19 mouse cellular contexts compared by ENCODE assay signal in the genomic region with DNA sequence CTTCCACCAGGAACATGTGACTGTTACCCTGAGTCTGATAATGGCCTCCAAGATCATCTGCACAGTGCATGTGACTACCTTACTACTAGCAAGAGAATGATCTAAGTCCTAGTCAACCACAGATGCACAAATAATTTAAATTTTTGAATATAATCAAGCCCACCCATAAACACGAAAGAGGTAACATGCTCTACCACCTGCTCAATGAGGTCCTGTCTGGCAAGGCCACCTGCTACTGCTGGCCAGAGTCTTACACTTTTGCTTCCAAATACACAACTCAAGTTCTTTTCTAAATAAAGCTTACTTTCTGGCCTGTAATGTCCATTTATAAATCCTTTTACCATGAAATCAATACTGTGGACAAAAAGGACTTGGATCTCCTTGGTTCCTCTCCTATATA. TPM values are rescaled to one million over a fixed set of nuclear protein-coding genes. Genes with fewer than 3 reads are reported as not detected.
"Had no signal": no experiment of that assay in that cellular context is flagged by ENCODE, and none has a peak within 500 bp of the region (broad histone marks: within the 10 kb centered on the region; RNA-seq: fewer than 3 reads in every experiment).

No protein-coding gene starts in this region.

- H3K4me2 ChIP-seq: liver, embryonic 12.5 days; lung, embryonic 14.5 days; midbrain, embryonic 11.5 days; midbrain, embryonic 13.5 days; midbrain, embryonic 15.5 days; neural tube, embryonic 13.5 days; neural tube, embryonic 15.5 days had no signal

- H3K9me3 ChIP-seq: liver, embryonic 12.5 days; midbrain, embryonic 13.5 days; midbrain, embryonic 15.5 days; neural tube, embryonic 13.5 days; neural tube, embryonic 15.5 days had no signal

- ATAC-seq: liver, embryonic 12.5 days; midbrain, embryonic 13.5 days; midbrain, embryonic 15.5 days had no signal

- DNase-seq: lung, adult 18-20 months; lung, embryonic 14.5 days; lung, postnatal 10 days; lung, postnatal 4 days; retina, postnatal 1 day; right cerebral cortex, adult 18-20 months; right cerebral cortex, postnatal 25 days; right cerebral cortex, postnatal 4 days; spleen, adult 18-20 months; thymus, adult 18-20 months; thymus, postnatal 25 days had no signal

- H3K36me3 ChIP-seq: midbrain, embryonic 13.5 days; midbrain, embryonic 15.5 days; neural tube, embryonic 13.5 days; neural tube, embryonic 15.5 days had no signal

- H3K4me3 ChIP-seq: liver, embryonic 12.5 days; midbrain, embryonic 13.5 days; midbrain, embryonic 15.5 days; neural tube, embryonic 13.5 days; neural tube, embryonic 15.5 days had no signal

- H3K27ac ChIP-seq: liver, embryonic 12.5 days; liver, embryonic 14.5 days; midbrain, embryonic 13.5 days; midbrain, embryonic 15.5 days; neural tube, embryonic 13.5 days; neural tube, embryonic 15.5 days had no signal

- H3K27me3 ChIP-seq: liver, embryonic 12.5 days; midbrain, embryonic 13.5 days; midbrain, embryonic 15.5 days; neural tube, embryonic 13.5 days; neural tube, embryonic 15.5 days had no signal

- H3K9ac ChIP-seq: liver, embryonic 12.5 days; liver, embryonic 14.5 days; lung, embryonic 14.5 days; midbrain, embryonic 13.5 days; midbrain, embryonic 15.5 days; neural tube, embryonic 13.5 days; neural tube, embryonic 15.5 days had no signal

- H3K4me1 ChIP-seq: midbrain, embryonic 15.5 days; neural tube, embryonic 13.5 days; neural tube, embryonic 15.5 days had no signal

RNA-seq across cellular contexts. Expression of a gene that starts 44.1 kb away (rescaled TPM):
- polyA plus RNA-seq: neural tube, embryonic 11.5 days had no signal
